Mouse (Mus musculus): ENCODE results near the gene Arpp19.

GRCm38 (mm10) chr9:75085242-75085824 is 47.9 kb downstream of the Arpp19 start:
- TF ChIP-seq CTCF (conservative IDR thresholded peaks at IDR 0.05; ENCODE audit: low read length) (no peak), POU5F1 (IDR thresholded peaks at IDR 0.05; ENCODE audit: borderline replicate concordance, low read length) (no peak)
